Mouse (Mus musculus) mouse embryonic stem cell (cell line): ENCODE data around the gene Olfr1036.
"Not testable (repeated sequence)": the region's sequence is repeated elsewhere in the genome, so short reads cannot be mapped to it uniquely, and the experiment has no call there.

Experiments used
- in situ Hi-C, 2 experiments: fragments of 300-500 bp; cut with MboI; formaldehyde crosslinking; loops; 1 replicate in 1 of 2; 3 replicates in 1 of 2; pipeline ENCODE4 v1.14.3; 2019 to 2020; ENCODE audit warnings: low sequenced_read_pairs in 2 of 2, low pct_unique_long_range_greater_than_20kb in 1 of 2, mixed read lengths in 1 of 2; ENCODE audit not compliant: unreplicated experiment in 1 of 2

Olfr1036 gene

GRCm38 (mm10) chr2:86073692-86074091 lies at the start of gene Olfr1036:
Olfr1036 (plus strand) TSS chr2:86073992.
- in situ Hi-C loops, result not testable (repeated sequence)

- in situ Hi-C loops, result no loop called here
These were observed 28.2 kb upstream of the Olfr1036 start, which contains the start of gene Olfr1034 for GRCm38 (mm10) chr2:86045561-86045960. Olfr1034 (plus strand) TSS chr2:86045861.

- in situ Hi-C loops, result not testable (repeated sequence)
These were observed 23.0 kb upstream of the Olfr1036 start for GRCm38 (mm10) chr2:86050777-86051176.

- in situ Hi-C loops, result not testable (repeated sequence)
These were observed 10.0 kb upstream of the Olfr1036 start for GRCm38 (mm10) chr2:86063766-86064165.

GRCm38 (mm10) chr2:86070189-86070588 lies 3.6 kb upstream of the Olfr1036 start:
- in situ Hi-C loops, result no loop called here

GRCm38 (mm10) chr2:86080478-86080877 lies 6.7 kb downstream of the Olfr1036 start:
- in situ Hi-C loops, result not testable (repeated sequence)

- in situ Hi-C loops, result no loop called here
These were observed 13.5 kb downstream of the Olfr1036 start, which contains the start of gene Olfr1037 for GRCm38 (mm10) chr2:86087285-86087684. Olfr1037 (minus strand) TSS chr2:86087385.
